Mouse (Mus musculus): ENCODE data around the gene Csad.

Csad gene

DNA sequence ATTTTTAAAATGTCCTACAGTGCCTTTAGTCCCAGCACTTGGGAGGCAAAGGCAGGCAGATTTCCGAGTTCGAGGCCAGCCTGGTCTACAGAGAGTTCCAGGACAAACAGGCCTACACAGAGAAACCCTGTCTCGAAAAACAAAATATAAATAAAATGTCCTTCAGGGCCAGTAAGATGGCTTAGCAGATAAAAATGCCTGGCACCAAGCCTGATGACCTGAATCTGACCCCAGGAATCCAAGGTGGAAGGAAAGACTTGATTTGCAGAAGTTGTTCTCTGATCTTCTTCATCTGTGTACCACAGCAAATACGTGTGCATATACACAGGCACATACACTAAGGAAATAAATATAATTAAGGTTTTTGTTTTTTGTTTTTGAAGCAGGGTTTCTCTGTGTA lies 9.2 kb downstream of the Csad start:
- no peak for DNase-seq

- DNase-seq = no peak
These were observed 10.1 kb downstream of the Csad start for GRCm38 (mm10) chr15:102194439-102194838.

DNA sequence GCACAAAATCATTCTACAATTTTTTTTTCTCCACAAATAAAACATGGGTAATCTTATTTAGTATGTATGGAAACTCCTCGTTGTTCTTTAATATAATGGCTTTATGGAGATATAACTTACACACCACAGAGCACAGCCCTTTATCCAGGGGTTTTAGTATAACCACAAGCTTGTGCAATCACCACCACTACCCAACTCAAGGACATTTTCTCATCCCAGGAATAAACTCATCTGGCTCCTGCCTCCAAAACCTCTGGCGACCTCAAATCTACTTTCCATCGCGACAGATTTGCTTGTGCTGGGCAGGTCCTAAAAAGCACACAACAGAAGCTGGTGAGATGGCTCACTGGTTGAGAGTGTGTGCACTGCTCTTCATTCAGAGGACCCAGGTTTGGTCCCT lies 10.9 kb downstream of the Csad start:
- no peak for DNase-seq

- DNase-seq = no peak
These were observed 11.6 kb downstream of the Csad start for GRCm38 (mm10) chr15:102192820-102193386.

DNA sequence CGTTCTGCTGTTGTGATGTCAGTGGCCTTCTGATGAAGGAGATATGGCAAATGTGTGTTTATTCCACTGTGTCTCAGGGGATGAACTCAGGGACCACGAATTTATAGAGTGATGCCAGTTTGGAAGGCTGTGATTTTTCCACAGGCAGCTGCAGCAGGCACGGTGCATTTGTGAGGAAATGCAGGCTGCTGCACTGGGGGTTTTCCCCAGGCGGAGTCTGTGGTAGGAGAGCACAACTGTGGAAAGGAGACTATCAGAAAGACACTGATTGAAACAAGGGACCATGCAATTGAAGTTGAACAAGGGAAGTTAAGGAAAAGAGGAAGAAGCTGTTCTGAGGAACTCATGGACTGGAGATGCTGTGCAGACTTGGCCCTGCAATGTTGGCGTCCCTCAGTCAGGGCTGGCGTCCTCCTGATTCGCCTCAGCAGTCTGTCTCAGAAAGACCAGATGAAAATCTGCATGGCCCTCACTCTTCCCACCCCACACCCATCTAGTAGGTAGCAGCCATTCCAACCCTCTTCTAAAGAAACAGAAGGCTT lies 12.2 kb downstream of the Csad start:
- no peak for DNase-seq

DNA sequence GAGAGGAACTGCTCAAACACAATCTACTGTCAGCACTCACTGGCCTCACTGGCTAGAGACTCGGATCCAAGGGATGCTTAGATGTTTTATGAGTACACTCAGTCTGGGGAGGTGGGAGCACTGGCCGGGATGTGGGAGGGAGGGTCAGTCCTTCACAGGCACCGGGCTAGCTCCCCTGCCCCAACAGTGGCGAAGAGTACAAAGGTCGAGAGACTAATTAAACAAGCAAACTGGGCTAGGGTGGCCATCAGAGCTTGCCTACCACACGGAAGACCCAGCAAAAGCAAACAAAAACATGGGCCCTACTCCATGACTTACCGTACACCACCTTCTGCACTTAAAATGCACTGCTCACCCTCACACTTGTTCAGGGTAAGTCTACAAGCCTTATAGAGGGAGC lies 12.8 kb downstream of the Csad start:
- DNase-seq = no peak

DNA sequence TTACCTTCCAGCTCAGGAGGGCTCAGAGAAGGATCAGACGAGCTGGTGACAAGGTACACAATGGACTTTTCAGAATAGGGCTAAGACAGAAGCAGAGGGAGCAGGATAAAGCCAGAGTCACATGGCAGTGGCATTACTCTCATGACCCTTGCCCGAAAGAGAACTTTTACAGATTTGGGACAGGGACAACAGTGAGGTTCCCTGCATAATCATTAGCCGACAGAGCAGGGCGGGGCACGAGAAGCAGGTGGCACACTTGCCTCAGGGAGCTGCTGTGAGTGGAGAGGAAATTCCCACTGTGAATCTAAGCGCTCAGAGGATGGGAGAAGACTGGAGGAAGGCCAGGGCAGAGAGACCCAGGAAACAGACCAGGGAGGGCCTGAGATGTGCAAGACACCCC lies 15.6 kb downstream of the Csad start:
- no peak for DNase-seq

GRCm38 (mm10) chr15:102188096-102188495 lies 16.4 kb downstream of the Csad start:
- no peak for DNase-seq

- no peak for DNase-seq
These were observed 18.3 kb downstream of the Csad start for GRCm38 (mm10) chr15:102186239-102186638.

DNA sequence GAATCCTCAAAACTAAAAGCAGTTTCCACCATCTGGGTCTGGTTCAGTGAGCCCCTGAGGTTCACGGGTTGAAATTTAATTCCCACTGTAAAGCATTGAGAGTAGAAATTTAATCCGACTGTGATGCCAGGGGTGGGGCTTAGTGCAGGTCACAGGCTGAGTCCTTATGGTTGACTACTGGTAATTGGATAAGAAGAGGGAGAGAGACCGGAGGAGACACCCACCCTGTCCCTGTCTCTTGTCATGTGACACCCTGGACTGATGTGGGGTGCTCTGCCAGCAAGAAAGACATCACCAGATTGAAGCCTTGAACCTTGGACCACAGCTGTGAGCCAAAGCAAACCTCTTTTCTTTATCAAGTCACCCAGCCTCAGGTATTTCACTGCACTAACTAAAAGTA lies 21.4 kb downstream of the Csad start:
- DNase-seq = no peak

DNA sequence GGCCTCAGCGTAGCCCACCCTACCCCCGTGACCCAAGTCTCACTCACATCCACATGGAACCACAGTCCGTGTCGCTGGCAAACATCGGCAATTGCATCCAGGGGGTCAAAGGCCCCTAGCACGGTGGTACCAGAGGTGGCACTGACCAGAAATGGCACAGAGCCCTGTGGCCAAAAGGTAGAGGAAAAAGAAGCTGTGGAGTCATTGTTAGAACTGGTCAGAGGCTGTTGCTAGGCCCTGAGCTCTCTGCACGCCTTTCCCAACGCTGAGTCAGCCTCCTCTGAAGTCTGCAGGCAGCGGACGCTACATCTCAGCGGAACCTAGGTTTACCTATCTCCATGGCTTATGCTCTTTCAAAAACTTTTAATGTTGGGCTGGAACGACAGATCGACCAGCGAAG lies 24.6 kb downstream of the Csad start:
- DNase-seq = no peak

- no peak for DNase-seq
These were observed 25.4 kb downstream of the Csad start for GRCm38 (mm10) chr15:102179106-102179505.

- DNase-seq = peak; percentile 76
These were observed 26.2 kb downstream of the Csad start for GRCm38 (mm10) chr15:102178279-102178678.

DNA sequence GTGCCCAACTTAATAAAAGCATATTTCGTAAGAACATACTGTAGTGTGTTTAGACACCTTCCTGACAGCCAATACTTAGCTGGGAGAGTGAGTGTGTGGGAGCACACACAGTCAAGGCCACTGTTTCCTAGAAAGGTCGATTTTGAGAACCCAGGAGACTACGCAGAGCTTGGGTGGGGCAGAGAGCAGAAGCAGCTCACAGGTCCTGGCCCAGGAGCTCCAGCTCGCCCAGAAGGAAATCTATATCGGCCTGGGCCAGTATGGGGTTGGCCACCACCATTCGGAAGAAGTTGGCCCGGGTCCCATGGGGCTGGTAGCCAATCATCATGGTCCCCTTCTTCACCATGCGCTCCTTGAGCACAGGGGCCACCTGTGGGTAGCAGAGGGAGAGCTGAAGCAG lies 27.1 kb downstream of the Csad start:
- DNase-seq = no peak

DNA sequence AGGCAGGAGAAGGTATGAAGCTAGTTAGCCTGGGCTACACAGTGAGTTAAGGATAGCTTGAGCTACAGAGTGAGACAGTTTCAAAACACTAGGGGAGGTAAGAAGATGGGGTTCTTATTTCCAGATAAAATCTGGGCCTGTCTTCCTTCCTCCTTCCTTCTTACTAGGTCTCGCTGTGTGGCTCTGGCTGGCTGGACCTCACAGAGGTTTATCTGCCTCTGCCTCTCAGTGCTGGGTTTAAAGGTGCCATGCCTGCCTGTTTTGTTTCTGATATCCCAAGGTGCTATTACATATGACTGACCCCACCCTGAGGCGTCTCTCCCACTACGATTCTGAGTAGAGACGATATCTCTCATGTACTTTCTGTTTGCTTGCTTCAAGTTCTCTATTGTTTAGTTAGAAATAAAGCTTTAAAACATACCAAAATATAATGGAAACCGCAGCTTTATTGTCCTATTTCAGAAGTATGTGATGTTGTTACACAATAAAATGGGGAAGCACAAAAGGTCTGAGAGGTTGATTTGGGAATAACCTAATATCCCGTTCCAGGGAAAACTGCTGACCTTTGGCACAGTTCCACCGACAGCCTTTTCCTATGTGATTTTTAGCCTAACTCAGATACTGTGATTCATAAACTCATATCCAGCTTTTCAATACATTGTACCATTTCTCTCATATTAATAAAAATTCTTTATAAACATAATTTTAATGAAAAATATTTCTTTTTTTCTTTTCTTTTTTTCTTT lies 27.8 kb downstream of the Csad start:
- DNase-seq = no peak

- no peak for DNase-seq
These were observed 28.7 kb downstream of the Csad start for GRCm38 (mm10) chr15:102175736-102176319.

DNA sequence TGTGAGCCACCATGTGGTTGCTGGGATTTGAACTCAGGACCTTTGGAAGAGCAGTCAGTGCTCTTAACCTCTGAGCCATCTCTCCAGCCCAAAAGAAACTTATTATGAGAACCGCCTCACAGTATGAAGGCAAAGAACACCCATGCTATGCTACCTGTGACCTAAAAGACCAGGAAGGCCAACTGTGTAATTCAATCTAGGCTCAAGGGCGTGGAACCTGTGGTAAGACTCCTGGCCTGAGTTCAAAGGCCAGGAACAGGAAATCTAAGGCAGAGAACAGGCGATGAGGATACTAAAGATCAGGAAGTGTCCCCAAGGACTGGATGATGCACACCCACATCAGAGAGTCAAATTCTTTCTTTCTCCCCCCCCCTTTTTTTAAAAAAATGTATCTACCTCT lies 30.9 kb downstream of the Csad start:
- no peak for DNase-seq

DNA sequence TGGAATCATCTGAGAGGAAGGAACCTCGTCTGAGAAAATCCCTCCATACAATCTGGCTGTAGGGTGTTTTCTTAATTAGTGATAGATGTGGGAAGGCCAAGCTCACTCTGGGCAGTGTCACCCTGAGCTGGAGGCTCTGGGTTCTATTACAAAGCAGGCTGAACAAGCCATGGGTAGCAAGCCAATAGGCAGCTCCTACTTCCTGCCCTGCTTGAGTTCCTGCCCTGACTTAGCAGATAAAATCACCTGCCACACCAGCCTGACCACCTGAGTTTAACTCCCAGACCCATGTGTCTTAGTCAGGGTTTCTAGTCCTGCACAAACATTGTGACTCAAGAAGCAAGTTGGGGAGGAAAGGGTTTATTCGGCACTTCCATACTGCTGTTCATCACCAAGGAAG lies 35.5 kb downstream of the Csad start:
- no peak for DNase-seq

DNA sequence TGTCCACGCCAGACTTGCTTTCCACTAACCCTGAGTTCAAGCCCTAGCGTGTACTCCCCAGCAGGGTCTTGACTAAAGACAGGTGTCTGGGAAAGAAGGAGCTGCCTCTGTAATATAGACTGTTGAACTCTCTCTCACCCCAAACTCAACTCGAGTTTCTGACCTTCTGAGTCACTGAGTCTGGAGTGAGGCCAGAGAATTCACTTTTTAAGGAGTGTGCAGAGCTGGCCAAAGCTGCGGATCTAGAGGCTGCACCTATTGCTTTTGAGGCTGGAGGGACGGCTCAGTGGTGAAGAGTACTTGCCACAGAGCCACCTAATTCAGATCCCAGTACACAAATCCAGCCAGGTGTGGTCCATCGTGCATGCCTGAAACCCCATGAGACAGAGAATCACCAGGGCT lies 36.9 kb downstream of the Csad start:
- DNase-seq = no peak

DNA sequence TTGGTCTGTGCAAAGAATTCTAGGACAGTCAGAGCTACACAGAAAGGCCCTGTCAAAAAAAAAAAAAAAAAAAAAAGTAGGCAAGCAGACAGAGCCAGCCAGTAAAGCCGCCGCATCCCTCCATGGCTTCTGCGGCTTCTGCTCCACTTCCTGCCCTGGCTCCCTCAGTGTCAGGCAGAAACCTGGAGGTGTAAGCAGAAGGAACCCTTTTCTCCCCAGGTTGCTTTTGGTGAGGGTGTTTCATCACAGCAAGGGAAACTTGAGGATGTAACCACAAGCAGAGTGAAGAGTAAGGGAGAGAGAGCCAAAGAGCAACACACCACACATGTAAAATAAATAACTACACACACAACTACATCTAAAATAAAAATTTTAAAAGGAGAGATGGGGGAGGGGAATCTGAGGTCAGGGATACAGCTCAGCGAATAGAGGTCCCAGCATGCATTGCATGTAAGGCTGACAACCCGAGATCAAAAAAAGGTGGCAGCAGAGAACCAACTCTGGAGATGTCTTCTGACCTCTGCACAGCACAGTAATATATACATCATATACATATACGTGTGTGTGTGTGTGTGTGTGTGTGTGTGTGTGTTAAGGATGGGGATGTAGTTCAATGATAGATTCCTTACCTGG lies 38.9 kb downstream of the Csad start:
- no peak for DNase-seq

DNA sequence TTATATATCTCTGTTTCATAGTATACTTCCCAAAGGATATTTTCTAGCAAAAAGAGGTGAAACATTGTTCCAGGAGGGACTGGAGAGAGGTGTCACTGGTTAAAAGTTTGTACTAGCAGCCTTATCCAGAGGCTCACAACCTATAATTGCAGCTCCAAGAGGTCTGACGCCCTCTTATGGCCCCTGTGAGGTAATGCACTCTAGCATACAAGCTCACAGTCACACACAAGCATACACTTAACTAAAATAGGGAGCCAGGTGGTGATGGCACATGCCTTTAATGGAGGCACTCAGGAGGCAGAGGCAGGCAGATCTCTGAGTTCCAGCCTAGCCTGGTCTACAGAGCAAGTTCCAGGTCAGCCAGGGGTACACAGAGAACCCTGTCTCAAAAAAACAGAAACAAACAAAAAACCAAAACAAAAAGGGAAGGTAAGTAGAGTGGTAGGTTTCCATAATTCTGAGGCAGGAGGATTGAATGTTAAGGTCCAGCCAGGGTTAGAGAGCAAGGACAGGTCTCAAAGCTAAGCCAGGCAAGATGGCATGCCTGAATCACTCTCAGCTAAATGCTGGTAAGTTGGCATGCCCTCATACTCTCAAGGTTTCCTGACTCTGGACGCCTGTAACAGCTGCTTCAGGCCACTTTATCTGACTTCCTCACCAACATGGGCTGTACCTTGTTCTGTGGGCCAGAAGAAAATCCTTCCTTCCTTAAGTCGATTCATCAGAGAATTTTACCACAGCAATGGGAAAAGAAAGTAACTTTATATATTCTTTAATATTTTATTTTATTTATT lies 40.4 kb downstream of the Csad start:
- no peak for DNase-seq

DNA sequence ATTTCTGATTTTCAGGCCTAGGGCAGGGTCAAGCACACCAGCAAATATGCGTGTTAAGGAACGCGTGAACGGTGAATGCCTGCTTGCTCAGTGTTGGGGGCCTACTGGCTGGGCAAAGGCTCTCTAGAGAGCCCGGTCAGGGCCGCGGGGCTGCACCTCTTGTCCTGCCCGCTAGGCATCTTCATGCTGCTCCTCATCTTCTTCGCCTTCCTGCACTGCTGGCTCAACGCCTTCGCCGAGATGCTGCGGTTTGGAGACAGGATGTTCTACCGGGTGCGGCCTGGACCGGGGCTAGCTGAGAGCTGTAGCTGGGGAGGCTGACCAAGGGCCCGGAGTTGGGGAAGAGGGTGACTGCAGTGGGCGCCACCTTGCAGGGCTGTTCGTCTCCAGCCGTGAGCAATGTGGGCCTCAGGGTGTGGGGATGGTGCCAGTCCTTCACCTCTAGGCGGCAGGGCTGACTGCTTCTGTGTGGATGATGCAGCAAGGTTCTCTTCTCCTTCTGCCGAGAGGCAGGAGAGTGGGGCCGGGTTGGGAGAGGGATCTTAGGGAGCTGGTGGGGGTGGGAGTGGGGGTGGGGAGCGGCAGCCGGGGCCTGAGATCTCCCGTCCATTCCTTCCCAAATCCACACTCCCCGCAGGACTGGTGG lies 44.0 kb downstream of the Csad start:
- DNase-seq = no peak

DNA sequence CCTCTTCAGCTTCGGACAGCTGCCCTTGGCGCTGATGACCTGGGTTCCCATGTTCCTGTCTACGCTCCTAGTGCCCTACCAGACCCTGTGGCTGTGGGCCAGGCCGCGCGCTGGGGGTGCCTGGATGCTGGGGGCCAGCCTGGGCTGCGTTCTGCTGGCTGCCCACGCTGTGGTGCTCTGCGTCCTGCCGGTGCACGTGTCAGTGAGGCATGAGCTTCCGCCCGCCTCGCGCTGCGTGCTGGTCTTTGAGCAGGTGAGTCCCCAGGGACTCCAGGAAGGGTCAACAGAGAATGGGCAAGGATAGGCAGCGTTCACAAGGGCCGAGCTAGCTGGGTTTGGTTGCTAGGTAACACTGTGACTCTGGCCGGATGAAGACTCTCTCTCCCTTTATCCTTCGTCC lies 47.7 kb downstream of the Csad start:
- DNase-seq = no peak
